ENCODE assay signal across 8 mouse cellular contexts in genomic region chr14:18893947-18894445, GRCm38 (mm10). TPM values are rescaled to one million over a fixed set of nuclear protein-coding genes. Genes with fewer than 3 reads are reported as not detected.
DNase-seq lines count a peak whose midpoint lies in the region; ATAC-seq lines count a peak whose summit lies in the region.

Ube2e2 (minus strand) TSS chr14:18894267.

- 1% methylated on average over 14 of the region's 22 CpGs for WGBS in forebrain, embryonic 13.5 days
- WGBS in intestine, embryonic 14.5 days: under 1% methylated on average over 17 of the region's 22 CpGs

- H3K27me3 ChIP-seq in forebrain, embryonic 13.5 days: no peaks in the 10 kb centered on the region
- H3K27me3 ChIP-seq in intestine, embryonic 14.5 days (replicated peaks; ENCODE audit: control insufficient read depth, insufficient read depth, low read length): no peaks in the 10 kb centered on the region

- no peaks in the 10 kb centered on the region for H3K9me3 ChIP-seq in forebrain, embryonic 13.5 days (replicated peaks)
- H3K9me3 ChIP-seq in intestine, embryonic 14.5 days (ENCODE audit: control insufficient read depth, low read length): no peaks in the 10 kb centered on the region

- peaks cover 9% of the 10 kb centered on the region; the same call in 1 of the 2 replicates for H3K4me1 ChIP-seq in forebrain, embryonic 13.5 days
- H3K4me1 ChIP-seq in intestine, embryonic 14.5 days (replicated peaks; ENCODE audit: control insufficient read depth, insufficient read depth, low read length): 0 out of 2 replicates have a peak, but pooled peaks cover 4% of the 10 kb centered on the region

- no peaks in the 10 kb centered on the region for H3K36me3 ChIP-seq in forebrain, embryonic 13.5 days (ENCODE audit: poor library complexity, severe bottlenecking)
- H3K36me3 ChIP-seq in intestine, embryonic 14.5 days (ENCODE audit: control insufficient read depth, insufficient read depth, low read length): no peaks in the 10 kb centered on the region

- peak within 1 kb of the TSS; percentile 61 for H3K27ac ChIP-seq in forebrain, embryonic 13.5 days
- H3K27ac ChIP-seq in intestine, embryonic 14.5 days (ENCODE audit: low read depth): no peak within 1 kb of the TSS

- peak within 1 kb of the TSS; percentile 72 for H3K4me2 ChIP-seq in forebrain, embryonic 13.5 days
- peak within 1 kb of the TSS; percentile 60 for H3K4me2 ChIP-seq in intestine, embryonic 14.5 days (ENCODE audit: low read length)

- peak within 1 kb of the TSS; percentile 80 for H3K9ac ChIP-seq in forebrain, embryonic 13.5 days
- peak within 1 kb of the TSS; percentile 84 for H3K9ac ChIP-seq in intestine, embryonic 14.5 days (ENCODE audit: low read length)

- DNase-seq in heart, adult 18-20 months: no peak
- DNase-seq in heart, adult 9 months (ENCODE audit: low spot score in 2 of 2): no peak
- peak; percentile 22 for DNase-seq in NIH3T3 (ENCODE audit: low read depth)
- no peak for DNase-seq in intestine, embryonic 14.5 days (ENCODE audit: low spot score)
- no peak for DNase-seq in testis, postnatal 14 days (ENCODE audit: low spot score)

- peak within 1 kb of the TSS; percentile 63 for H3K4me3 ChIP-seq in forebrain, embryonic 13.5 days
- peak within 1 kb of the TSS; percentile 68 for H3K4me3 ChIP-seq in intestine, embryonic 14.5 days (ENCODE audit: low read depth, low read length)

- no peak; the same call in none of the 2 replicates for ATAC-seq in forebrain, embryonic 13.5 days
- ATAC-seq in intestine, embryonic 14.5 days (replicated peaks; ENCODE audit: low FRiP score, low TSS enrichment, low read depth): peak; percentile 78
- ATAC-seq in megakaryocyte, adult 5-6 weeks (ENCODE audit: poor library complexity, severe bottlenecking): 0 out of 2 replicates have a peak, but pooled peaks have one; percentile 12
- ATAC-seq in inflammation-experienced regulatory T-cells, adult 6 months: no peak

RNA-seq across cellular contexts. Expression of gene Ube2e2, which starts in this region (rescaled TPM):
- total RNA-seq in heart, adult 18-20 months (2021): 10 to 100 TPM; 18.9 to 20.5 TPM
- polyA plus RNA-seq in forebrain, embryonic 13.5 days (2015; fragmentation: Nextera tagmentation; extraction: Ambion mirVana): 75.8 and 76.4 TPM in 2 replicates
- polyA plus RNA-seq in intestine, embryonic 14.5 days (2014; fragmentation: Nextera tagmentation; extraction: Ambion mirVana): 48.7 and 50.2 TPM in 2 replicates
- total RNA-seq in megakaryocyte, adult 5-6 weeks (2015): 4.3 and 5.1 TPM in 2 replicates
- total RNA-seq in megakaryocyte, adult 5-6 weeks (2017): 4.8 and 5.4 TPM in 2 replicates
- polyA plus RNA-seq in inflammation-experienced regulatory T-cells, adult 6 months (2017; shearing (Covaris generic)): 1 to 10 TPM in 1 of 3 experiments, under 1 TPM in 2; 0.60 to 1.2 (median 0.93) TPM

Comparison
In these comparisons a context has a peak if more than half of its experiments do, and no peak if none do; other contexts are left out.
1. RNA of gene Ube2e2 (polyA plus RNA-seq): 75.8 to 76.4 TPM in forebrain, embryonic 13.5 days and 48.7 to 50.2 TPM in intestine, embryonic 14.5 days; 0.60 to 1.2 TPM in inflammation-experienced regulatory T-cells, adult 6 months; every median in the first group is over 10 times any median in the second.
2. ATAC-seq: peak in intestine, embryonic 14.5 days (single experiment) and megakaryocyte, adult 5-6 weeks (single experiment); none in forebrain, embryonic 13.5 days (single experiment) and inflammation-experienced regulatory T-cells, adult 6 months (single experiment).